Mouse (Mus musculus) liver, adult 2 months (tissue): ENCODE measurements around the gene Chek2. TPM values are rescaled to one million over a fixed set of nuclear protein-coding genes. Genes with fewer than 3 reads are reported as not detected.

Source experiments
- DNase-seq: peaks from one replicate; pipeline ENCODE4 v3.0.0-alpha.2; 2011; ENCODE audit warnings: low read depth, low spot score; ENCODE audit errors: extremely low read depth
- H3K27ac ChIP-seq: fragments of 200-500 bp; replicated peaks from 2 replicates; pipeline ENCODE4 v1.5.1; 2012; ENCODE audit warnings: low read depth, mild to moderate bottlenecking, control low read depth, inconsistent platforms, low read length; ENCODE audit not compliant: insufficient read depth
- H3K27me3 ChIP-seq: fragments of 200-500 bp; 2 replicates; pipeline ENCODE4 v1.6.1; 2012; ENCODE audit warnings: mild to moderate bottlenecking, moderate library complexity, low read length, inconsistent platforms; ENCODE audit not compliant: control insufficient read depth, insufficient read depth
- H3K36me3 ChIP-seq: fragments of 200-500 bp; 2 replicates; pipeline ENCODE4 v1.6.1; 2012; ENCODE audit warnings: low read length, inconsistent platforms; ENCODE audit not compliant: control insufficient read depth, insufficient read depth
- H3K4me1 ChIP-seq: fragments of 200-500 bp; 2 replicates; pipeline ENCODE4 v1.6.1; 2011; ENCODE audit warnings: low read length; ENCODE audit not compliant: control insufficient read depth, insufficient read depth
- H3K4me3 ChIP-seq: fragments of 200-500 bp; 2 replicates; pipeline ENCODE4 v1.5.1; 2011; ENCODE audit warnings: low read depth, mild to moderate bottlenecking, control low read depth, low read length, moderate library complexity; ENCODE audit not compliant: insufficient read depth
- H3K79me2 ChIP-seq: fragments of 200-500 bp; 2 replicates; pipeline ENCODE4 v1.6.1; 2012; ENCODE audit warnings: inconsistent platforms, mild to moderate bottlenecking, low read length, moderate library complexity; ENCODE audit not compliant: control insufficient read depth, insufficient read depth
- H3K9ac ChIP-seq: fragments of 200-500 bp; 2 replicates; pipeline ENCODE4 v1.6.1; 2012; ENCODE audit warnings: low read depth, mild to moderate bottlenecking, control low read depth, inconsistent platforms, low read length
- CTCF ChIP-seq: fragments of 200-500 bp; IDR thresholded peaks from 2 replicates; pipeline ENCODE4 v1.5.1; 2011; ENCODE audit warnings: low read depth, low read length, control low read depth
- POLR2A ChIP-seq: fragments of 200-500 bp; IDR thresholded peaks from 2 replicates; pipeline ENCODE4 v1.6.1; 2011; ENCODE audit warnings: low read length, control low read depth; ENCODE audit not compliant: insufficient read depth; ENCODE audit errors: extremely low read depth
- WGBS: fragments of 180-500 bp; shearing (Covaris S2); methylation state at CpG from one replicate; pipeline ENCODE4 v1.1.7; 2018; 5-methylcytosine and 5-hydroxymethylcytosine counted together
- polyA plus RNA-seq: library from polyadenylated mRNA; depleted of rRNA; stranded (reverse); fragments of >200 nt; gene quantifications from 2 replicates; pipeline ENCODE4 v1.2.3, GENCODE M21; 2012; rRNA removed
- total RNA-seq: library from RNA; depleted of rRNA; stranded (reverse); fragments of >200 nt; gene quantifications from 2 replicates; pipeline ENCODE4 v1.2.3, GENCODE M21; 2014; rRNA removed

Gene Chek2
- total and polyA plus RNA-seq, 2 experiments, result 1.5 to 3.6 TPM

DNA sequence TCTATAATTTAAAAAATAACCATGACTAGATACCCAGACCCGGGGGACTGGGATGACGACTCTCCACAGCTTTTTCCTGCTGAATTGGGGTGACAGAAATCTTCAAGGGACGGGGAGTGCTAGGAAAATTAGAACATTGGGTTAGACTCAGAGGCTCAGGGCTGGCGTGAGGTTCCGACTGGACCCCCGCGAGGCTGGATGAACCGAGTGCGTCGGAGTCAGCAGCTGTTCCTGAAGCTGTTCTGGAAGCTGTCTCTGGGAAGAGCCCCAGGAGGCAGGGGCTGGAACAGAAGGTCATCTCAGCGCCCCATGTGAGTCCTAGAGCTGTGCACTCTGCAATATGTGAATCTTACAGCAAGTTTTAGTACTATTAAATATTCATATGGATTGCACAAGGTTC, 75.1 kb downstream of the Chek2 start:
- Histone ChIP-seq H3K79me2 (no peaks in the 10 kb centered on the region), H3K27me3 (no peaks in the 10 kb centered on the region), H3K9ac (no peak overlapping the region), H3K27ac (no peak overlapping the region), H3K36me3 (no peaks in the 10 kb centered on the region), H3K4me1 (no peaks in the 10 kb centered on the region), H3K4me3 (no peak overlapping the region)
- DNase-seq, result no peak
- WGBS, result 92% methylated on average over 11 of the region's 11 CpGs
- TF ChIP-seq POLR2A, result no peak
- TF ChIP-seq CTCF, result no peak

DNA sequence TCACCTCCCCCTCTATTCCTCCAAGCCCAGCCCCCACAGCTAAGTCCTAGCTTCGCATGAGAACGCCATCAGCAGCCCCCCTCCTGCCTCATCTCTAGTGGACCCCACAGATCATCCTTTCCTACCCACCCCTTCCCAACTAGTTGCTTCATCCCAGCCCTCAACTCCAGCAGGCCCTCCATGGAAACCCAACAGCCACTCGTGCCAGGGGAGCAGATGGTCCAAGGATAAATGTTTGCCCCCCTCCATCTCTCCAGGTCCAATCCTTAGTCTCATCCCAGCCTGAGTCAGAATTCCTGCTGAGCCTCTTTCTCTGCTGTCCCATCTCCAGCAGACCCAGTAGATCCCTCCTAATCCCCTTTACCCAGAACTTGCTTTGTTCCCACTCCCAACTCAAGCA, 76.5 kb downstream of the Chek2 start:
- Histone ChIP-seq H3K36me3 (no peaks in the 10 kb centered on the region), H3K4me1 (no peaks in the 10 kb centered on the region), H3K27me3 (no peaks in the 10 kb centered on the region), H3K79me2 (no peaks in the 10 kb centered on the region), H3K9ac (no peak overlapping the region), H3K4me3 (no peak overlapping the region), H3K27ac (no peak overlapping the region)
- DNase-seq, result no peak
- 91% methylated on average over 3 of the region's 3 CpGs for WGBS
- no peak for TF ChIP-seq CTCF
- TF ChIP-seq POLR2A, result no peak

DNA sequence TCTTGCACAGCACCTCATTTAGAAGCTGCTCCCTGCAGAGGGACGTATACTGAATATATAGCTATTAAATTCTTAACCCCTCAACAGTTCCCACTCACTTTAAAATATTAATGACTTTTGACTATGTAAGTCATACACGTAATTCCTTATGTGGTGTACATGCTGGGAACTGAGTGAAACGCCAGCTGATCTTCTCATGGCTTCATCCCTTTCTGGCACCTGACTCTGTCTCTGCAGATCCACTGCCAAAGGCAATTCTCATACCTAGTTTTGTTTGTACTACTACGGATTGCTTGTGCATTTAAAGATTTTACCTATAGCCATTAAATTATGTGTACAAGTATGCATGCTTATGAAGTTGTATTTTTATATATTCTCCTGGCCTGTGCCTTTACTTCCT, 79.8 kb downstream of the Chek2 start:
- Histone ChIP-seq H3K9ac (no peak overlapping the region), H3K36me3 (no peaks in the 10 kb centered on the region), H3K27me3 (no peaks in the 10 kb centered on the region), H3K4me1 (no peaks in the 10 kb centered on the region), H3K27ac (no peak overlapping the region), H3K79me2 (no peaks in the 10 kb centered on the region), H3K4me3 (no peak overlapping the region)
- TF ChIP-seq CTCF, result no peak
- DNase-seq, result no peak
- WGBS, result 89% methylated on average over 4 of the region's 4 CpGs

DNA sequence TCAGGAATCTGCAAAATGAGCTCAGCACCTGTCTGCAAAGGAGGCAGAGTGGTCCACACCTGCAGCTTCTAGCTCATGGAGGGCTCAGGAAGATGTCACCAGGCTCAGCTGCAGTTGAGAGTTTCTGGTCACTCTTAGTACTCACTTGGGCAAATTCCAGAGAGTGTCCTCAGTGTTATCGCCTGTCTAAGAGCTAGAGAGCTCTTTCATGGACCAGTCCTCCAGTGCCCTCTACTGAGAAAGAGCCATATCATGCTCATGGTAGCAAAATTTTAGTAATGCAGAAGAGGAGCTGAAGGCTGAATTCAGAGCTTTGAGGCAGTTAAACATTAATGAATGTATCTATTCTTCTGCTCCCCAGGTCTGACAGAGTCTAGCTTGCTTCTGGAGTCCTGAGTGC, 83.6 kb downstream of the Chek2 start:
- no peaks in the 10 kb centered on the region for H3K36me3 ChIP-seq
- DNase-seq, result peak; percentile 13
- no peak overlapping the region for H3K27ac ChIP-seq
- H3K4me1 ChIP-seq, result no peaks in the 10 kb centered on the region
- no peaks in the 10 kb centered on the region for H3K27me3 ChIP-seq
- no peaks in the 10 kb centered on the region for H3K79me2 ChIP-seq
- TF ChIP-seq POLR2A, result no peak
- TF ChIP-seq CTCF, result no peak
- WGBS, result 20% methylated on average over 1 of the region's 1 CpGs
- no peak overlapping the region for H3K9ac ChIP-seq
- no peak overlapping the region for H3K4me3 ChIP-seq

Other genes starting within 250 kb of the Chek2 start
- 2.7 and 3.2 TPM in 2 replicates for gene Noc4l, start 186.6 kb upstream of the Chek2 start, total RNA-seq
- 24.1 and 38.5 TPM in 2 replicates for gene Noc4l, start 186.6 kb upstream of the Chek2 start, polyA plus RNA-seq
- gene Ddx51, start 186.5 kb upstream of the Chek2 start, total RNA-seq, result 2.4 TPM in 2 replicates
- 9.2 and 12.2 TPM in 2 replicates for gene Ddx51, start 186.5 kb upstream of the Chek2 start, polyA plus RNA-seq
- 15.2 and 23.4 TPM in 2 replicates for gene Ep400, start 69.3 kb upstream of the Chek2 start, total RNA-seq
- gene Ep400, start 69.3 kb upstream of the Chek2 start, polyA plus RNA-seq, result 11.4 and 15.4 TPM in 2 replicates
- gene Pus1, start 59.3 kb upstream of the Chek2 start, total RNA-seq, result 11.6 and 14.5 TPM in 2 replicates
- gene Pus1, start 59.3 kb upstream of the Chek2 start, polyA plus RNA-seq, result 14.5 and 19.2 TPM in 2 replicates
- 29.0 and 38.7 TPM in 2 replicates for gene Ulk1, start 29.9 kb upstream of the Chek2 start, total RNA-seq
- gene Ulk1, start 29.9 kb upstream of the Chek2 start, polyA plus RNA-seq, result 33.8 and 44.4 TPM in 2 replicates
- gene Hscb, start 202 bp upstream of the Chek2 start, total RNA-seq, result 5.7 and 11.2 TPM in 2 replicates
- 5.0 and 6.6 TPM in 2 replicates for gene Hscb, start 202 bp upstream of the Chek2 start, polyA plus RNA-seq
- gene Ttc28, start 39.8 kb downstream of the Chek2 start, total RNA-seq, result 0.83 and 2.7 TPM in 2 replicates
- 0.45 and 0.81 TPM in 2 replicates for gene Ttc28, start 39.8 kb downstream of the Chek2 start, polyA plus RNA-seq